Mouse (Mus musculus) ovary, postnatal 14 days (tissue): ENCODE results near the gene Mrln.

Experiments
- DNase-seq: peaks from one replicate; pipeline ENCODE4 v3.0.0; 2022; ENCODE audit warnings: low spot score

Mrln gene

GRCm38 (mm10) chr10:70255601-70256210 is 51.2 kb downstream of the Mrln start:
- DNase-seq = no peak

- DNase-seq = no peak
Measured at GRCm38 (mm10) chr10:70257029-70257428, 52.6 kb downstream of the Mrln start.

GRCm38 (mm10) chr10:70260904-70261303 is 56.4 kb downstream of the Mrln start:
- DNase-seq = no peak

GRCm38 (mm10) chr10:70262051-70262450 is 57.6 kb downstream of the Mrln start:
- no peak for DNase-seq

- DNase-seq = no peak
Measured at GRCm38 (mm10) chr10:70263681-70264189, 59.3 kb downstream of the Mrln start.

- DNase-seq = no peak
Measured at GRCm38 (mm10) chr10:70264337-70265036, 60.0 kb downstream of the Mrln start.

- DNase-seq = no peak
Measured at GRCm38 (mm10) chr10:70266501-70266900, 62.0 kb downstream of the Mrln start.

- no peak for DNase-seq
Measured at GRCm38 (mm10) chr10:70268581-70269446, 64.3 kb downstream of the Mrln start.
